Mouse (Mus musculus) T-helper 1 cell (primary cell): Measurements from ENCODE around the gene Phospho2.

Experiments used
- in situ Hi-C: fragments of 300-600 bp; cut with MboI, MseI; formaldehyde crosslinking; loops from one replicate; pipeline ENCODE4 v1.15.1; 2025; ENCODE audit warnings: high pct_unique_total_duplicates

The Phospho2 gene

DNA sequence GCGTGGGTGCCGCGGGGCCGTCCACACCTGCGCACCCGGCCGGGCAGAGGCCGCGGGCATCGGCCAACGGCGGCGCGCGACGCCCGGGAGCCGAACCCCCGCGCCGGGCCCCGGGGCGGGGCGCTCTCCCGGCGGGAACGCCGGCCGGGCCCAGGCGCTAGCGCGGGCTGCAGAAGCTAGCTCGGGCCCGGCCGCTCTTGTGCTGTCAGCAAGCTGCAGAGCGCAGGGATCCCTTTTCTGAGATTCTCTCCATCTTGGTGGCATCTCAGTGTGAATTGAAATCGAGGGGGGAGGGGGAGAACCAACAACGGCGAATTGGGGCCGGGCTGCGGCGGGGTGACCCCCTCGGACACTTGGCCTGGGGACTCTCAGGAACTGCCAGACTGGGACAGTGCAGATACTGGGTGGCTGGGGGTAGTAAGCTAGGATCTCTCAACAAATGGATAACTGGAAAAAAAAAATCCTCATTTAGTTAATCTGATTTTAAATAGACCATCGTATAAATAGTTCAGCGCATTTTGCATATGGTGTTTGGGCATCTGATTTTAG, 33.8 kb downstream of the Phospho2 start:
- in situ Hi-C loops, result no loop called here

DNA sequence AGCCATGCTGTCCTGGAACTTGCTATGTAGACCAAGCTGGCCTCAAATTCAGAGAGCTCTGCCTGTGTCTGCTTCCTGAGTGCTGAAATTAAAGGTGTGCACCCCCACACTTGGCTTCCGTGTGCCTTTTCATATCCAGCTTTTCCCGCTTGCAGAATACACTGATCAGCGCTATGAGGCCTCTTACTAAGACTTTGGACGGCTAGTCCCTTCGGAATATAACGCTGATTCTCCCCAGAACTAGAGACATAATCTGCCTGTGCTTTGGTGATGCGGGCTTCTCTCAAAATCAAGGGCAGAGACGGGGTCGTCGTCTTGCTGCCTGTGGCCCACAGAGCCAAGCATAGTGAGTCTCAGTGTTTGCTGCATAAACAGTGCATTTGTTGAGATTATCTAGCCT, 36.5 kb downstream of the Phospho2 start:
- in situ Hi-C loops, result no loop called here

- in situ Hi-C loops, result no loop called here
These were observed 37.0 kb downstream of the Phospho2 start for GRCm38 (mm10) chr2:69826380-69826779.

- in situ Hi-C loops, result no loop called here
These were observed 38.6 kb downstream of the Phospho2 start for GRCm38 (mm10) chr2:69828031-69828430.

DNA sequence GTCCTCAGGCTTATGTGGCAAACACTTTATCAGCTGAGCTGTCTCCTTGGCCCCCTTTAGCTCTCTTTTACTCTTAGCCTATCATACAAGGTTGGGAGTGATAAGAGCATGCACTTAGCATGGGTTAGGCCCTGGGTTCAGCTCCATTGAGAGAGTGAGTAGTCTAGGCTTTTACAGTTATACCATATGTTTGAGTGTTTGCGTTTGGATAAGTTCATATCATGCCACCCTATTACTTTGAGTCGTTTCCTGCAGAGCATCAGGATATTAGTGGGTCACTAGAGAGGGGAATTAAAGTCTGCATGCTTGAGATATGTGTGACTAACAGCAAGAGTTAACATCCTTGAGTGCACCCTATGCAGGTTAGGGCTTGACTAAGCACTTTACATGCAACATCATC, 40.3 kb downstream of the Phospho2 start:
- in situ Hi-C loops, result no loop called here

GRCm38 (mm10) chr2:69830116-69830515, 40.7 kb downstream of the Phospho2 start:
- in situ Hi-C loops, result no loop called here

DNA sequence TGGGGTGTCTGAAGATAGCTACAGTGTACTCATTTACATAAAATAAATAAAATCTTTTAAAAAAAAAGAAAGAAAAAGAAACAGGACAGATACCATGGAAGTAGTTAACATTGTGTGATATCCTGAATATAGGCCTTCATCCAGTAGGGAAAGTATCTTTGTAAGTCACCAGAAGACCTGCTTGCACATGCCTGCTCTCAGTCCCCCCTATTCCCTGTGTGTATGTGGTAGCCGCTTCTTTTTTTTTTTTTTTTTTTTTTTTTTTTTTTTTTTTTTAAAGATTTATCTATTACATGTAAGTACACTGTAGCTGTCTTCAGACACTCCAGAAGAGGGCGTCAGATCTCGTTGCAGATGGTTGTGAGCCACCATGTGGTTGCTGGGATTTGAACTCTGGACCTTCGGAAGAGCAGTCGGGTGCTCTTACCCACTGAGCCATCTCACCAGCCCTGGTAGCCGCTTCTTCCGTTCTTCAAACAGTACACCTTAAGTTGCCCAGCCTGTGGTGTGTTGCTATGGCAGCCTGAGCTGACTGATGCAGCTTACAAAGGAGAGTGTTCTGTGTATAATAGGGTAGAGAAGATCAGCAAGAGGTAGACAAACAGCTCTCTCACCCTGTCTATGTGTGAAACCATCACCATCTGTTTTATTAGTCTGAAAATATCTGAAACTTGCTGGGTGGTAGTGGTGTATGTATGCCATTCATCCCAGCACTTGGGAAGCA, 48.0 kb downstream of the Phospho2 start:
- in situ Hi-C loops, result no loop called here

GRCm38 (mm10) chr2:69837996-69838395, 48.6 kb downstream of the Phospho2 start:
- in situ Hi-C loops, result no loop called here

DNA sequence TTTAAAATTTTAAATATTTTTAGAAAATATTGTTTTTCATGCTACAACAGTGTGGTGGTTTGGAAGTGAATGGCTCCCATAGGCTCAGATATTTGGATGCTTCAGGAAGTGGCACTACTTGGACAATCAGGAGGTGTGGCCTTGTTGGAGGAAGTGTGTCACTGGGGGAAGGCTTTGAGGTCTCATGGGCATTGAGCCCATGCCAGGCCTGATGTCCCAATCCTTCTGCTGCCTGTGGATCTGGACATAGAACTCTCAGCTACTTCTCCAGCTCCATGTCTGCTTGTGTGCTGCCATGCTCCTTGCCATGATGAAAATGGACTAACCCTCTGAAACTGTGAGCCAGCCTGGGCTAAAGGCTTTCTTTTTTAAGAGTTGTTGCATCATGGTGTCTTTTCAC, 49.3 kb downstream of the Phospho2 start:
- in situ Hi-C loops, result no loop called here

- in situ Hi-C loops, result no loop called here
These were observed 50.8 kb downstream of the Phospho2 start for GRCm38 (mm10) chr2:69840261-69840660.

DNA sequence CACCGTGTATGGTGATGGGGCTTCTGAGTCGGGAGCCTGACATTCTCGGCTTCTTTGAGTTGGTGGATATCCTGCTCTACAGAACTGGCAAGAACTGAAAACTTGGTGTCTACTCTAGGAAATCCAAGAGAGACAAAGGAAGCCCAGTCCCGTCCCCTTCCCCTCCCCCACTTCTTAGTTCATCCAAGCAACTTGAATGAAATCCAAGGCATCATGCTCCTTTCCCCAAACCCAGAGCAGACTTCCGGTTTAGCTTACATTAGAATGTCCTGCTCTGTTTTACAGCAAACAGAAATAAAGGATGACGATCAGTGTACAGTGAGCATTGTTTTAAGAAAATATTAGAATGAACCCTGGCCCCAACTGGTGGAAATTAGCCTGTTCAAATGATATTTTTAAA, 59.8 kb downstream of the Phospho2 start:
- in situ Hi-C loops, result no loop called here
